Comparison of ENCODE assay signal across 14 mouse cellular contexts in the genomic region with DNA sequence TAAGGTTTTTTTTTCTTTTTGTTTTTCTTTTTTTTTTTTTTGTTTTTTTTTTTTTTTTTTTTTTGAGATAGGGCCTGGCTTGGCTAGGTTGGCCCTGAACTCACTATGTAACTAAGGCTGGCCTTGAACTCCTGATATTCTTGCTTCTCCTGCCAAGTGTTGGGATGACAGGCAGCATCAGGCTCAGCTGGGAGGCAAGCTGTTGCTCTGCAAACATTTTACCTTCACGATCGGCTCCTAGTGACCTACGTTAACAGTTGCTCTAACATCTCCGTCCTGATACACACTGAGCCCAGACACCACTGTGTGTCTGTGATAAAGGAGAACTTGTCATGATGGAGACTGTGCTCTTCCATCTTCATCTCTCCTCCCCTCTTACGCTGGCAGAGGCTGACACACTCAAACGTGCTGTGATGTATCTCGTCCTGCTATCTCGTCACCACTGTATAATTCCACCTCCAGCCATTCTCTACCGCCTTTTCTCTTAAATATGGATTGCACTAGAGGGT. TPM values are rescaled to one million over a fixed set of nuclear protein-coding genes. Genes with fewer than 3 reads are reported as not detected.
A peak's percentile ranks its signal among the peaks of the same experiment; 100 is the strongest.
DNase-seq lines count a peak whose midpoint lies in the region; ATAC-seq and TF ChIP-seq lines count a peak whose summit lies in the region.
"Had no signal": no experiment of that assay in that cellular context is flagged by ENCODE, and none has a peak within 500 bp of the region (broad histone marks: within the 10 kb centered on the region; RNA-seq: fewer than 3 reads in every experiment).

No protein-coding gene starts in this region.

- TF ChIP-seq POLR2A in liver, adult 2 months (IDR thresholded peaks at IDR 0.05; ENCODE audit: extremely low read depth, insufficient read depth, low read length), result no peak

- H3K27me3 ChIP-seq in hindbrain, embryonic 16.5 days (replicated peaks; ENCODE audit: control insufficient read depth, insufficient read depth, low read length), result no peaks in the 10 kb centered on the region
- H3K27me3 ChIP-seq in hindbrain, embryonic 13.5 days, result no peaks in the 10 kb centered on the region
- no peaks in the 10 kb centered on the region for H3K27me3 ChIP-seq in liver, adult 2 months (ENCODE audit: control insufficient read depth, insufficient read depth, low read length)
- H3K27me3 ChIP-seq: embryonic facial prominence, embryonic 12.5 days; forebrain, embryonic 12.5 days; limb, embryonic 15.5 days; midbrain, embryonic 15.5 days had no signal

- no peak overlapping the region for H3K4me2 ChIP-seq in hindbrain, embryonic 16.5 days (ENCODE audit: low read length)
- H3K4me2 ChIP-seq in hindbrain, embryonic 13.5 days, result no peak overlapping the region
- H3K4me2 ChIP-seq: embryonic facial prominence, embryonic 12.5 days; forebrain, embryonic 12.5 days; limb, embryonic 15.5 days; midbrain, embryonic 15.5 days had no signal

- peak; percentile 39 for DNase-seq in c-Kit-negative CD71-positive TER-119-positive erythroid progenitor cells, embryonic 14.5 days (ENCODE audit: low read depth, low spot score)
- DNase-seq in liver, adult 2 months (ENCODE audit: extremely low read depth, low read depth, low spot score), result peak; percentile 80
- no peak for DNase-seq in kidney, postnatal 10 days
- no peak for DNase-seq in urinary bladder, postnatal 14 days (ENCODE audit: low spot score)
- DNase-seq: B cell, adult 2 months; kidney, adult 11 months; thymus, postnatal 14 days had no signal

- H3K79me2 ChIP-seq in liver, adult 2 months (ENCODE audit: control insufficient read depth, insufficient read depth, low read length), result no peaks in the 10 kb centered on the region

- H3K27ac ChIP-seq in hindbrain, embryonic 16.5 days (ENCODE audit: low read depth, low read length), result no peak overlapping the region
- H3K27ac ChIP-seq in hindbrain, embryonic 13.5 days, result no peak overlapping the region
- no peak overlapping the region for H3K27ac ChIP-seq in liver, adult 2 months (replicated peaks; ENCODE audit: insufficient read depth, low read depth, low read length)
- H3K27ac ChIP-seq: embryonic facial prominence, embryonic 12.5 days; forebrain, embryonic 12.5 days; limb, embryonic 15.5 days; midbrain, embryonic 15.5 days had no signal

- H3K36me3 ChIP-seq in hindbrain, embryonic 16.5 days (ENCODE audit: control insufficient read depth, insufficient read depth, low read length), result peaks cover 17% of the 10 kb centered on the region
- H3K36me3 ChIP-seq in hindbrain, embryonic 13.5 days, result peaks cover 41% of the 10 kb centered on the region
- H3K36me3 ChIP-seq in liver, adult 2 months (ENCODE audit: control insufficient read depth, insufficient read depth, low read length), result peaks cover 6% of the 10 kb centered on the region; the same call in 1 of the 2 replicates

- peak; percentile 56; the same call in 1 of the 2 replicates for ATAC-seq in hindbrain, embryonic 16.5 days
- no peak for ATAC-seq in hindbrain, embryonic 13.5 days (ENCODE audit: low FRiP score)
- ATAC-seq in megakaryocyte-erythroid progenitor cell, adult 5-6 weeks (replicated peaks; ENCODE audit: low FRiP score, low TSS enrichment, poor library complexity, severe bottlenecking), result peak; percentile 97
- ATAC-seq: midbrain, embryonic 15.5 days had no signal

- H3K4me3 ChIP-seq in hindbrain, embryonic 16.5 days (ENCODE audit: low read length), result no peak overlapping the region
- H3K4me3 ChIP-seq in hindbrain, embryonic 13.5 days, result no peak overlapping the region
- no peak overlapping the region for H3K4me3 ChIP-seq in liver, adult 2 months (ENCODE audit: insufficient read depth, low read depth, low read length)
- H3K4me3 ChIP-seq: embryonic facial prominence, embryonic 12.5 days; forebrain, embryonic 12.5 days; limb, embryonic 15.5 days; midbrain, embryonic 15.5 days had no signal

- no peak for TF ChIP-seq CTCF in liver, adult 2 months (IDR thresholded peaks at IDR 0.05; ENCODE audit: low read depth, low read length)

- H3K9ac ChIP-seq in hindbrain, embryonic 16.5 days (ENCODE audit: low read depth, low read length), result no peak overlapping the region
- no peak overlapping the region for H3K9ac ChIP-seq in hindbrain, embryonic 13.5 days
- H3K9ac ChIP-seq in liver, adult 2 months (ENCODE audit: low read depth, low read length), result no peak overlapping the region
- H3K9ac ChIP-seq: embryonic facial prominence, embryonic 12.5 days; forebrain, embryonic 12.5 days; limb, embryonic 15.5 days; midbrain, embryonic 15.5 days had no signal

- 85% methylated on average over 9 of the region's 9 CpGs for WGBS in hindbrain, embryonic 16.5 days
- WGBS in hindbrain, embryonic 13.5 days, result 84% methylated on average over 9 of the region's 9 CpGs
- 64% methylated on average over 9 of the region's 9 CpGs for WGBS in liver, adult 2 months

- no peaks in the 10 kb centered on the region for H3K4me1 ChIP-seq in hindbrain, embryonic 16.5 days (ENCODE audit: control insufficient read depth, insufficient read depth, low read depth, low read length)
- no peaks in the 10 kb centered on the region for H3K4me1 ChIP-seq in hindbrain, embryonic 13.5 days (replicated peaks)
- H3K4me1 ChIP-seq in liver, adult 2 months (ENCODE audit: control insufficient read depth, insufficient read depth, low read length), result peaks cover 1% of the 10 kb centered on the region; the same call in 1 of the 2 replicates
- H3K4me1 ChIP-seq: embryonic facial prominence, embryonic 12.5 days; forebrain, embryonic 12.5 days; limb, embryonic 15.5 days; midbrain, embryonic 15.5 days had no signal

- no peaks in the 10 kb centered on the region for H3K9me3 ChIP-seq in hindbrain, embryonic 16.5 days (ENCODE audit: control insufficient read depth, low read length)
- no peaks in the 10 kb centered on the region for H3K9me3 ChIP-seq in hindbrain, embryonic 13.5 days
- H3K9me3 ChIP-seq: embryonic facial prominence, embryonic 12.5 days; forebrain, embryonic 12.5 days; limb, embryonic 15.5 days; midbrain, embryonic 15.5 days had no signal

RNA-seq across cellular contexts. Expression of a gene that starts 54.0 kb away (rescaled TPM):
- polyA plus RNA-seq in hindbrain, embryonic 16.5 days (2015; fragmentation: Nextera tagmentation; extraction: Ambion mirVana), result 31.3 and 33.3 TPM in 2 replicates
- 36.8 and 38.9 TPM in 2 replicates for polyA plus RNA-seq in hindbrain, embryonic 13.5 days (2015; fragmentation: Nextera tagmentation; extraction: Ambion mirVana)
- 96.1 and 102 TPM in 2 replicates for total RNA-seq in liver, adult 2 months (2014; rRNA removed)
- polyA plus RNA-seq in liver, adult 2 months (2012; rRNA removed), result 12.1 and 15.1 TPM in 2 replicates
- total RNA-seq in megakaryocyte-erythroid progenitor cell, adult 5-6 weeks (2014; fragmentation: Nextera tagmentation), result 87.4 and 132 TPM in 2 replicates
- 186 and 187 TPM in 2 replicates for total RNA-seq in megakaryocyte-erythroid progenitor cell, adult 5-6 weeks (2017)

Comparison
In these comparisons a context has a peak if more than half of its experiments do, and no peak if none do; other contexts are left out.
1. DNase-seq: peak in c-Kit-negative CD71-positive TER-119-positive erythroid progenitor cells, embryonic 14.5 days (single experiment) and liver, adult 2 months (single experiment); none in kidney, postnatal 10 days (single experiment) and urinary bladder, postnatal 14 days (single experiment).